Mouse (Mus musculus) lung, postnatal 0 days (tissue): Measurements from ENCODE around the gene Gm44973.

Source experiments
- CTCF ChIP-seq: IDR thresholded peaks from 2 replicates; pipeline ENCODE4 v1.5.1; 2016; ENCODE audit warnings: antibody characterized with exemption, mild to moderate bottlenecking
- EP300 ChIP-seq: IDR thresholded peaks from 2 replicates; pipeline ENCODE4 v1.6.1; 2016; ENCODE audit warnings: antibody characterized with exemption, mild to moderate bottlenecking, control low read depth

DNA sequence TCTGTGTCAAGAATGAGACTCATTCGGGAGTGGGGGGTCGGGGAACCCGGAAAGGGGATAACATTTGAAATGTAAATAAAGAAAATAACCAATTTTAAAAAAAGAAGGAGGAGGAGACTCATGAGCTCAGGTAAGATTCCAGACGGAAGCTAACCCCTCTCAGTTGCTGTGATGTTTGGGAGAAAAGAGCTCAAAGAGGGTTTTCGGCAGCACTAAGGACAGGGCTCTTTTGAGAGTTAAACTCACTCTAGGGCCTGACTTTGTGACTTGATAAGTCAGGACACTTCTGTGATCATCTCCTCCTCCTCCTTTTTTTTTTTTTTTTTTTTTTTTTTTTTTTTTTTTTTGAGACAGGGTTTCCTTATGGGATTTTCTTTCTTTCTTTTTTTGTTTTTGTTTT lies 23.6 kb downstream of the Gm44973 start:
- TF ChIP-seq CTCF (no peak), EP300 (no peak)
